Mouse (Mus musculus) thymus, adult 2 months (tissue): ENCODE measurements at regions not wholly inside any gene's neighbourhood (a gene's known extent, or its start where the extent isn't known, plus 50 kb on each side); places are given as distances from the start of the nearest gene placed in this dataset.

Experiments used
- CTCF ChIP-seq: fragments of 200-500 bp; IDR thresholded peaks from 2 replicates; pipeline ENCODE4 v1.5.1; 2012; ENCODE audit warnings: mild to moderate bottlenecking, control low read depth, low read length, moderate library complexity, borderline replicate concordance; ENCODE audit not compliant: control insufficient read depth, poor library complexity, insufficient read depth; ENCODE audit errors: extremely low read depth
- POLR2A ChIP-seq: fragments of 200-500 bp; IDR thresholded peaks from 2 replicates; pipeline ENCODE4 v1.6.1; 2012; ENCODE audit warnings: mild to moderate bottlenecking, low read length, control low read depth, moderate library complexity; ENCODE audit not compliant: control insufficient read depth, poor library complexity, insufficient read depth; ENCODE audit errors: extremely low read depth

DNA sequence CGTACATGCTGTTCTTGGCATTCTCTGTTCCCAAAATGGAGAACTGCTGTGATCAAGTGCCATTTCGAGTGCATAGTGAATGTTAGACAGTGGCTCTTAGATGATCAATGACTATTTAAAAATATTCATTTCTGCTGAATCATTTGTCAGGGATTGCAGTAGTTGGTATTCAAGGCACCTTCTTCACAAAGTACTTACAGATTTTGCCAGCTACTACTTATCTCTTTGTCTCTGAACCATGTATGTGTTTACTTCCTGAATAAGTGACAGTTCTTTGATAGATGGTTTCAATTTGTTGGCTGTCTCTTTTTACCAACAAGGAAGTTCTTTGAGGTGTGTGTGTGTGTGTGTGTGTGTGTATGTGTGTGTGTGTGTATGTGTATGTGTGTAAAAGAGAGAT is 187.3 kb downstream of the Car2 start:
- no peak for TF ChIP-seq CTCF
- TF ChIP-seq POLR2A = no peak
